Mouse (Mus musculus): ENCODE data around the gene Stxbp6. TPM values are rescaled to one million over a fixed set of nuclear protein-coding genes. Genes with fewer than 3 reads are reported as not detected.
"Not testable (repeated sequence)": the region's sequence is repeated elsewhere in the genome, so short reads cannot be mapped to it uniquely, and the experiment has no call there.

The Stxbp6 gene
- total RNA-seq, 4 experiments from 2014 or later, result 4.6 to 12.1 (median 6.4) TPM

DNA sequence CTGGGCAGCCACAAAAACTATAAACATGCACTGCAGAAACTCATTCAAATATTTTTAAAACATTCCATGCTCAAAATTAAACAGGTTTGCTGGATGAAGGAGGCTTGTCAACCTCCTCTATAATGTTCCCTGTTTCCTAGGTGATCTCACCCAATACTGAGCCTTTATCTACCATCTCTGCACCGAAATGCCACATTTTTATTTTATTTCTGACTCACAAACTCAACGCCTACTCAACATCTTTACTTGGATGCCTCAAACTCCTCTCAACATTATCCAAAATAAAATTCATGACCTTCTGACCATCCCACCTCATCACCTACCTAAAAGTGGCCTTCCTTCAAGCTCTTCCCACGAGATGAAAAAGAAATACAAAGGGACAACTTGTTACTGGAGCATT is 18.1 kb downstream of the Stxbp6 start:
- DNase-seq (ENCODE audit: low spot score), result no peak

GRCm38 (mm10) chr12:45053319-45053718 is 21.2 kb downstream of the Stxbp6 start:
- DNase-seq (ENCODE audit: low spot score), result peak; percentile 48

GRCm38 (mm10) chr12:45052860-45053259 is 21.6 kb downstream of the Stxbp6 start:
- DNase-seq (ENCODE audit: low spot score), result no peak

DNA sequence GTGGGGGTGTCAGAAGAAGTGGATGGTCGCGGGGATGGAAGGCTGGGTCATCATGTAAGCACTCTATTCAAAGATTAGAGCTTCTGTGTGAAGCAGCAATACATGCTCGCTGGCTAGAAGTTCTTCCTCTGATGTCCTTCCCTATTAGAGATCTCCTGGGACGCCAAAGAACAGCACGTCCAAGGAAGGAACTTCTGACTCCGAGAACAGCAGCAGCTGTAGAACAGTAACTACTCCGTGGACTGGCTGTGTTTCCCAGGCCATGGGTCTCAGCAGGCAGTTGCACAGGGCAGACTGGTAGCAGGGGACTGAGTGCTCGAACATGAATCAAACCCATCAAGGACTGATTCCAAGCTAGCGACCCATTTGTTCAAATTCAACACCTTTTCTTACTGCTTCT is 24.6 kb downstream of the Stxbp6 start:
- DNase-seq (ENCODE audit: low spot score), result peak; percentile 89

DNA sequence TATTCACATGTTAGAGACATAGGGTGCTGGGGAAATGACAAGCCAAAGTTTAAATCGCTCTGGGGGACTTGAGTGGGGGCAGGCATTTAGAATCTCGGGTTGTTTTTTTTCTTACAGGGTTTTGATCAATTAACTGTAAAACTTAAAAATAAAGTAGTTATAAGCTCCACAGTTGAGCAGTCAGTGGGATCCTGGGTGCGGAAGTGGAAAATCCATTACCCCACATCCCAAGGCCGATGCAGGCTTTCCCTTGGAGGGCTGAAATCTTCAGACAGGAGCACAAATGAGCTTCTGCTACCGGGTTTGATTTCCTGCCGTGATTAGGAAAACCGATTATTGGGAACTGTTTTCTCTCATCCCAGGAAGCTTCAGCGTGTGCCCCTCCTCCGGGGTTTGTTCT is 26.8 kb downstream of the Stxbp6 start:
- DNase-seq (ENCODE audit: low spot score), result not testable (repeated sequence)

DNA sequence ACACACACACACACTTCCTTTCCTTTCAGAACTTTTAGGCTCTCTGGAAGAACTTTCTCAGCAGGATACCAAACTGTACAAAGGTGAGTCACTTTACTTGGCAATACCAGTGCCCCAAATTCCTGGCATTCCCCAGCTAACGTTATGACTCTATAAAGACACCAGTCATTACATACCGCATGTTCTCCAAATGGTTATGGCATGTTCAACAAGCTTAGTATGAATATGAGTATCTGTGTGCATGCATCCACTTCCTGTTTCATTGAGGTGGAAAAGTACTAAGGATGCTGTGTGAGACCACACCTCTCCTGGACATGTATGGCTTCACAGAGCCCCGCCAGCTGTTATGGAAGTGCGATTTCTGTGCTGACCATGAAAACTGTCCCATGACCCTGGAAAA is 27.3 kb downstream of the Stxbp6 start:
- DNase-seq (ENCODE audit: low spot score), result no peak

DNA sequence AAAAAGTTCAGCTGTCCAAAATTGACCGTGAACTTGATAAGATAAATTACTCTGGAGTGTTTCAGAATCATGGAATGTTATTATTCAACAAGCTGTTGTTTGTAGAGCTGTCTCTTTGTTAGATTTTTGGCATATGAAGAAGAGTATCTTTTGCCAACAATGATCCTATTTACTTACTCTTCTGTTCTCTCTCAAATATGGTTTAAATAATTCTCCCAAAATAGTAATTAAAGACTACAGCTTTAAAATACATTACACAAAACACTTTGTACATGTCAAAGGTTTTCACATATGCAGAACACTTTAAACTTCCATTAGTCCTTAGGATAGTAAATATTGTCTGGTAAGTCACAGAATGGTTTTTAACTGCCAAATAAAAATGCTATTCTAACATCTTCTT is 29.9 kb downstream of the Stxbp6 start:
- no peak for DNase-seq (ENCODE audit: low spot score)

GRCm38 (mm10) chr12:45042591-45043091 is 31.9 kb downstream of the Stxbp6 start:
- no peak for DNase-seq (ENCODE audit: low spot score)

GRCm38 (mm10) chr12:45037496-45037895 is 37.0 kb downstream of the Stxbp6 start:
- DNase-seq (ENCODE audit: low spot score), result no peak

DNA sequence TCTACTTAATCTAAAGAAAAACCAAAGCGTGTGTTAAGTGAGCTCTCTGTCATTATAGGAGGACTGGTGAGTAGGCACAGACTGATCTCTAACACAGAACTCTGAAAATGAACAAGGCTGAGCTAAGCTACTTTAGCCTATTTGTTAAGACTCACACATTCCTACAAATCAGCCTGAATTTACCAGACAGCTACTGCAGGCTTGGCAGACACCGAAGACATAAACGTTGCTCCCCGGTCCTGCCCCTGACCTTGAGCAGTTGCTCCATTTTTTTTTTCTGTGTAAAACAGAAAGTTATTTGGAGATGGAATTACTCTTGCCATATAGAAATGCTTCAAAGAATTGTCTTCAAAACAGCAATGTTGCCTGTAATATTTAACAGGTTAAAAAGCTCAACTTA is 37.4 kb downstream of the Stxbp6 start:
- DNase-seq (ENCODE audit: low spot score), result no peak

DNA sequence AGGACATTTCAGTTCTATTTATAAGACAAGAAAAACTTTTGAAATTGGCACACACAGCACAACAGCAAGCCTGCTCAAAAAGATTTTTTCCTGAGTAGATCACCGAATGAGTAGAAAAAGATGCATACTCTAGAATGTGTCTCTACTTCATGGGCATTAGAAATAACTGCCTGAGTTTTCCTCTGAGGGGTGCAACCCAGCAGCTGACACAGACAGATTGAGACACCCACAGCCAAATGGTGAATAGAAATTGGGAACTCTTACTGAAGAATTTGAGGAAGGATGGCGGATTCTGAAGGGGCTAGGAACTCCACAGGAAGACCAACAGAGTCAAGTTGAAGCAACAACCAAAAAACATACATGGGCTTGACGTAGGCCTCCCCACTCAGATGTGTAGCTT is 43.8 kb downstream of the Stxbp6 start:
- DNase-seq (ENCODE audit: low spot score), result no peak

DNA sequence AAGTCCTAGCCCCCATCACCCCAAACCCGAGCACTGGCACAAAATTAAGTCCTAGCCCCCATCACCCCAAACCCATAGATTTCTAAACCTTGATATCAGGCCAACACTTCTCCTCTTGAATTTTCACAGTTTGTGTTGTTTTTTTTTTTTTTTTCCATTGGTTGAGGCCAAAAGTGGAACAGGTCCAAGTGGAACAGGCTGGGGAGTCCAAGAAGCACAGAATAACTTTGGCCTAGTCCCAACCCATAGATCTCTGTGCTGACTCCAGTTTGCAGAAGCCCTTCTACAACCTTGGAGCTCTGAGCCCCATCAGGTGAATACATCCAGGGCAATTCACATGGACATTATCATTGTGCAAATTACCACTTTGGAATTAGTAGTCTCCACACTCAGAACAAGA is 48.2 kb downstream of the Stxbp6 start:
- DNase-seq (ENCODE audit: low spot score), result no peak

- DNase-seq (ENCODE audit: low spot score), result no peak
Observed at GRCm38 (mm10) chr12:45020018-45020417, 54.5 kb downstream of the Stxbp6 start.

GRCm38 (mm10) chr12:45019059-45019822 is 55.3 kb downstream of the Stxbp6 start:
- DNase-seq (ENCODE audit: low spot score), result no peak

GRCm38 (mm10) chr12:45013246-45013756 is 61.2 kb downstream of the Stxbp6 start:
- DNase-seq (ENCODE audit: low spot score), result peak; percentile 85

DNA sequence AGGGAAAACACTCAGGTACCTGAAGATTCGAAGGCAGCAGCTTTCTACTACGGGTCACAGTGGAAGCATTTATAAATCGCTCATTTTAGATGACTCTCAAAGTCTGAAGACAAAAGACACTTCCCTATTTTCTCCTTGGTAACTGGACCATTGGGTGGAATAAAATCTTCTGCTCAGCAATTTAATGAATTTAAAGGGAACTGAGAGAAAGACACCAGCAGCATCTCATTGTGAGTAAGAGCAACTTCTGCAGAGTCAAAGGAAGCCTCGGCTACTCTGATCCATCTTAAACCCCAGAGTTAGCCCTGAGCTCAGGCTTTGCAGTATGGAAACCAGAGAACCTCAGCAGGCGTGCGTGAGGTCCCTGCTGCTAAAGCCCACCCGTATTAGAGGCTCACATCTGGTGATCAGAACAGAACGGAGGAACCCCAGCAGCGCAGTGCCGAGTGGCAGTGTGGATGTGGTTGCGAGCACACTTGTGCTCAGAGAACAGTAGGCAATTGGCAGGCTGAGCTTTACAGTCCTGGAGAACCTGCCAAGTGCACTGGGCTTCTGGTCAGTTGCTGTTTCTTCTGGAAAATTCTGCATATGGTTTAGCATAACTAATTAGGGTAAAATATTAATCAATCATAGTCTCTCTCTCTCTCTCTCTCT is 62.9 kb downstream of the Stxbp6 start:
- no peak for DNase-seq (ENCODE audit: low spot score)

DNA sequence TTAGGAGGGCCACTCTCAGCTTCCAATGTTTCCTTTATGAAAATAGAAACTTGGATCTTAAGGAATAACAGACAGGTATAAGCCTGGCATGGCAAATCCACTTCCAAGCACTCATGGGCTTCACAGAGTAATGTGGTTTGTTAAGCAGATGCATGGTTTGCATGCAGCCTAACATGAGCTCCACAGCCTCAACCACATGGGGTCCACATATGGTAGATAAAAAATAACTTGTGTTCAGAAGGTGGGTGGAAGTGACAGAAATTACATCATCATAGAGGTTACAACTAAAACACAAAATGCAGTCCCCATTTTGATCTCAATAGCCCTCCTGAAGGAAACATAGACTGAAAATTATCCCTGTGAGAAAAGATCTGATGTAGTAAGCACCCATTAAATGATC is 63.5 kb downstream of the Stxbp6 start:
- DNase-seq (ENCODE audit: low spot score), result no peak

GRCm38 (mm10) chr12:45009984-45010611 is 64.4 kb downstream of the Stxbp6 start:
- no peak for DNase-seq (ENCODE audit: low spot score)

DNA sequence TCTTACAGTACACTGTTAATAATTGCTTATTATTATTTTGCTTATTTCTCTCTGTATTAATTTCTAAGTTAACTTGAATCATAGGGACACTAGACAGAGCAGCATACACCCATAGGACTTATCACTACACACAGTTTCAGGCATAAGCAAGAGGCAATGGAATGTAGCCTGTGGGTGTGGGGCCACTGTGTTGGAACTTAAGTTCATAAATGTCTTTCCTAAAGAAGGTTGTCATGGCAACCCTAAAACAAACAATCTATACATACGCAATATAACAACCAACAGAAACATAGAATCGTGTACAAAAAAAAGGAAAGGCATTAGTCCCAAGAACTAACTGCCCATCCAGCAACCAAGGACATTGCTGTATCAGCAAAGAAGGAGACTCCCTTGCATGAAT is 67.9 kb downstream of the Stxbp6 start:
- no peak for DNase-seq (ENCODE audit: low spot score)

DNA sequence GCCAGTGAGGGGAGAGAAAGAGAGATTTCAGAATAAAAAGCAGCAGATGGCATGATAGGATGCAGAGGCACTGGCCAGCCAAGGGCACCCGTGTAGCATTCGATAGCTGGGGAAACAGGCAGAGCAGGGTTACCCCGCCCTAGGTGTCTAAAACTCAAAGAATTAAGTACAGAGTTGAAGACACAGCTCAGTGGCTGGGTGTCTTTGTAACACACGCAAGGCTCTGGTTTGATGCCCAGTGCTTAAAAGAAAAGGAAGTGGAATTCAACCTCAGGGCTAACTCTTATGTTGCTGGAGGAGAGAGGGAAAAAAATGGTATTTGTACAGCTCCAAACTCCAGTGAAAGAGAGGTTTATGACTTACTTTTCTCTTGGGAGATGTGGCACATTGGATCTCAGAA is 68.5 kb downstream of the Stxbp6 start:
- DNase-seq (ENCODE audit: low spot score), result no peak

DNA sequence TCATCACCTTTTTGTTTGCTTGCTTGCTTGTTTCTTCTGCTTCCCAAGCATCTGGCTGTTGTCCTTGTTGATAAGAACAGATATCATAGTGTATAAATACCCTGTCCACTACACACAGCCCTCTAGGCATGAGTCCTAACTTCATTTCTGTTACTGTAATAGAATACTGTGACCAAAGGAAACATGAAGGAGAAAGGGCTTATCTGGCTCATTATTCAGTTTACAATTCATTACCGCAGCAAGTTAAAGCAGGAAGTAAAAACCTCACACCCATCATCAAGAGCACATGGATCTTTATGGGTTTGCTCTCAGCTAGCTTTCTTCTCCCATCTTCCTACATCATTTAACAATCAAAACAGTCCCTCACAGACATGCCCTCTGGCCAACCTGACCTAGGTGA is 72.5 kb downstream of the Stxbp6 start:
- no peak for DNase-seq (ENCODE audit: low spot score)

GRCm38 (mm10) chr12:44997422-44997821 is 77.1 kb downstream of the Stxbp6 start:
- DNase-seq (ENCODE audit: low spot score), result no peak

- no peak for DNase-seq (ENCODE audit: low spot score)
Observed at GRCm38 (mm10) chr12:44996897-44997296, 77.6 kb downstream of the Stxbp6 start.

Data from heart, adult 8-10 months (tissue).